Mouse (Mus musculus) adrenal gland (tissue): Measurements from ENCODE around the gene F11.

Experiments used
- intact Hi-C: fragments of 180-260 bp; cut with DNase I; formaldehyde crosslinking; loops from one replicate; pipeline ENCODE4 v1.15.1; 2025
- long read RNA-seq, 2 experiments: library from polyadenylated mRNA; unstranded; transcript quantifications; one replicate each; pipeline ENCODE4 v2.0.0; 2020; ENCODE audit warnings: borderline replicate concordance in 1 of 2; ENCODE audit not compliant: insufficient replicate concordance in 1 of 2

F11 gene
- long read RNA-seq, experiment 1: 0 reads
- long read RNA-seq, experiment 2: 0 reads

DNA sequence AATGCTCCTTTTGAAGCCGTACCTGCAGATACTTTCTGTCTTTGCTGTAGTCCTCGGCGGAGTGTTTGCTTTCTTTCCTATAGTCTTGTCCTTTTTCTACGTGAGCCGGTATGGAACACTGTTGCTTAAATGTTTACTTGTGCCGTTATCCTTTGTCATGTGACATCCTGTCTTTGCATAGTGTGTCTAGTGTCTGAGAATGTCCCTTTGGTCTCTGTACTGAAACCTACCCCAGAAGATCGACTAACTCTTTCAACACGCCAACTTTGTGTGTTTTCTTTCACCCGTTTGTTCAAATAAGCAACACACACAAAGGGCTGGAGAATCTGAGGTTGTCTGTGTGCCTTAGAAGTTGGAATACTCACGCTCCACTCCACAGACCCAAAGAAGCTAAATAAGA lies at the start of gene F11:
Gene F11 (minus strand): TSS at position 112 of the 400 bp plus-strand sequence.
- intact Hi-C loops: no loop called here

DNA sequence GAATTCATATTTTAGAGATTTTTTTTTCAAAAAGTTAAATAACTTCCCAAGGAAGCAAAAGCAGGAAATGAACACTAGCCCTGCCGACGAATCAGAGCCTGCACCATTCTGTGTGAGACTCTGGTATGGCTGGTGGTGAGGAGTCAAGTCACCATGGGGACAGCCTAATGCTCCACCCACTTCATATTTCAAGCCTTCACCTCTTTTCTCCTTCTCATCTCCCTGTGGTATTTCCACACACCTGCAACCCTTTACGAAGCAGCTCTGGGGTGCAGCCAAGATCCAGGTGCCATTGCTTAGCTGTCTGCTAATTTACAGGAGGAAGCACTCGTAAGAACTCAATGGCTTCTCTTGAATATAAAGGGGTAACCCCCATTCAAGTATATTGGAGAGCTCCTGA lies 49.1 kb upstream of the F11 start:
- intact Hi-C loops: no loop called here

DNA sequence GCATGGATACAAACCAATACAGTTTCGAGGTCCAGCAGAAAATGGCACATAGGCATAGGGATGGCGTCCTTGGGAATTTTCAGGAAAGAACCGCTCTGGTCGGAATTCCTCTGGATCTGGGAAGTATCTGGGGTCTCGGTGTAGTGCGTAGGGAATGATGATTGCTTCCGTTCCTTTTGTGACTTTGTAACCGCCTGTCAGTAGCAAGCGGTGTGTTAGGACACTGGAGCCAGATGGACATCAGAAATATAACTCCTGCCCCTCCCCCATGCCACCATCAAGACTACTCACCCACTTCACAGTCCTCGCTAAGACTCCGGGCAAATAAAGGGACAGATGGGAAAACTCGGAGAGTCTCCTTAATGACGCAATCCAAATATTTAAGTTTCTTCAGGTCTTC lies 46.5 kb upstream of the F11 start, which contains the start of gene Gm45753:
Gene Gm45753 (minus strand): TSS at position 101 of the 400 bp plus-strand sequence.
- intact Hi-C loops: no loop called here

DNA sequence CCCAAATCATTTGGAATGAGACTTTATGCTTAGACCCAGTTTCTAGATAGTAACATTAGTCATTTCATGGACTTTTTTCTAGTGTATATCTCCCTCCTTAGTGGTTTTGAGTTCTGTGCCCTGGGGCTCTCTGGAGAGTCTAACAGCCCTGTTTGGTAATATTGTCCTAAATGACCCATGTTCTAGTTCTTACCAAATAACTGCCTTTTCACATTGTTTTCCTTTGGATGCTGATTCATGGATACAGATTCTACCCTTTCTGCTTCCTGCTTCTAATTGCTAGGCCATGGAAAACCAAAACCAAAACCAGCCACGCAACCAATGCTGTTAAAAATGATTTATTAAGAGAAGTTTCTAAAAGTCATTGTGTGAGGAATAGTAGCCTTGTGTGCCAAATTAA lies 43.6 kb upstream of the F11 start:
- intact Hi-C loops: no loop called here

DNA sequence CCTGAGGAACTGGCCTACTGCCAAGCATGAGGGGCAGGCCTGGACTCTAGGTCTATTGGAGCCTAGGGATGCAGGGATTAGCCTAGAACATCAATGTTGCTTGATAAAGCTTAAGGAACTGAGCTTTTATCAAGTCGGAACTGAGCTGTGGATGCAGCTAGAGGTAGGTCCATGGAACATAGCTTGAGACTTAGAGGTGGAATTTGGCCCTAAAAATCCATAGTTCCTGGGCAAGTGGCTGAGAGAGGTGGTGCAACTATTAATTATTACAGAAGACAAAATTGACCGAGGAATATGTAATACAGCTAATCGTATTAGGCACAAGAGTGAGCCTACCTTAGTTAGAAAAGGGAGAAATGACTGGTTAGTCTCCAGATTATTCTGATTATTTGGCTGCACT lies 42.5 kb upstream of the F11 start:
- intact Hi-C loops: no loop called here

DNA sequence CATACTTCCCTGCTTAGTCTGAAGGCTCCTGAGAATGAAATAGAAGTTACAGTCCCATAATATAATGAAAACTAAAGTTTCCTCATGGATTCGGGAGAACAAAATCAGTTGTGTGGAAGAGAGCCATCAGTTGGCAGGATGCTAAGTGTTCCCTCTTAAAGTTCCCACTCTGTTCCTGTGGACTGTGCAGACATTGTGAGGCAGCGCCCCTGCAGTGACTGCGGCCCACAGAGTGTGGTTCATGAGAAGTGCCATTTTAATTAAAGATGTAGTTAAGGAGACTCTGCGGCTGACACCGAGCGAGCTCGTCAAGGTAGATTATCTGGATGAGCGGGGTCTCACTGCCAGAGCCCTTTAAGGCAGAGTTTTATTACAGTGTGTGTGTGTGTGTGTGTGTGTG lies 40.6 kb upstream of the F11 start:
- intact Hi-C loops: no loop called here

DNA sequence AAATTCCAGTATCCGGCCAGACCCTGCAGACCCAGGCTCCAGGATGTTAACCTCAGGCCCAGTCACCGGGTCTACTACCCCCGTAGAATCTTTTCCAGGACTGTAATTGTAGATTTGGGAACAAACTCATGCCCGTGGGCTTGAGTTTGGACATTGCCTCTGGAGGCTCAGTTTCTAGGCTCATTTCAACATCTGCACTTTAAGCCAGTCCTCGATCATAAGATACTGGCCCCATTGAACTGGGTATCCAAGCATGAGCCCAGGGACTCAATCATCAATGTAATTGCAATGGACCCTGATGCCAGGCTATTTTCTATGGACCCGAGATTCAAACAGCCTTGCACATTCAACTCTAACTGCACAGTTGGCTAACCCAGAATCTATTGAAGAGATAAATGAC lies 33.4 kb upstream of the F11 start:
- intact Hi-C loops: no loop called here

DNA sequence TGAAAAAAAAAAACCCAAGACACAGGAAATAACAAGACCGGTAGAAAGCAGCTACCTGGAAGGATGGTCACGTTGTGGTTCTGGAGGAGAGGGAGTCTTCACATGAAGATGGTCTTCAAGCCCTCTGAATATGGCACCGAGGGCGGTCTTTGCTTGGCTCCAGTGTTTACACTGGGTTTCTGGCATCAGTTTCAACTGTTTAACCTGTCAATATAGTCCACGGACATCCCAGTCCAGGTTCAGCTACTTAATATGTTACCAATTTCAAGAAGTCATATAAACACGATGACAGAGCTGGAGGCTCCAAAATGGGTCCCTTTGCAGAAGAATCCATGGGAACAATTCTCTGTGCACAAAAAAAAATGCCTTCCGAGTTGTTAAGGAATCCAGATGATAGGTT lies 32.9 kb upstream of the F11 start, which contains the start of gene Klkb1:
Gene Klkb1 (minus strand): TSS at position 173 of the 400 bp plus-strand sequence.
- intact Hi-C loops: no loop called here

DNA sequence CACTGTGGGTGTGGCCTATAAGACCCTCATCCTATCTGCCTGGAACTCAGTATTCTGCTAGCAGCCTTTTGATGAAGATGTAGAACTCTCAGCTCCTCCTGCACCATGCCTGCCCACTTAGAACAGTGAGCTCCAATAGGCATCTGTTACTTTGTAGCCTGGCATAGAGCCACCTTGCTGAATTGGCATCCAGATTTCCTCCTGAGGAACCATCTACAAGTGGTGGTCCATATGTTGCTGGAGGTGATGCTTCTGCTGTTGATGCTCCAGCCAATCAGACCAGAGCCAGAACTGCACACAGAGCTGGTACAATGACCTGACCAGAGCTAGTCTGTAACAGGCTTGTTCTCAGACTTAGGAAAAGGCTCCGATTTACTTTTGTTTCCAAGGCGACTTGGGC lies 30.0 kb upstream of the F11 start:
- intact Hi-C loops: no loop called here

DNA sequence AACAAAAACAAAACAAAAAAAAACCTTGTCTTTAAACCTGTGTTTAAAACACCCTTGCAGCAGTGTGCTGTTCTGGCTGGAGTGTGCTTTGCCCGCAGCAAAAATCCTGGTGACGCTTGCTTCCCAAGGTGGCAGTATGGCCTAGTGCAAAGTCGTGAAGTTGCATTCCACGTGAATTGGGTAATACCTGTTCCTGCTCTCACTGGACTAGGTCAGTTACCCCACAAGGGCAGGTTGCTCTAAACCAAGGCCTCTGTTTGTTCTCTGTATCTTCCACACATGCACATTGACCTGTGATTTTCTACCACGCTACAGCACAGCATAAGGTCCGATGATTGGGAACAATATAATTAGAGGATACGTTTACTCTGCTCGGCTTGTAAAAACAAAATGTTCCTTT lies 19.8 kb upstream of the F11 start:
- intact Hi-C loops: no loop called here

DNA sequence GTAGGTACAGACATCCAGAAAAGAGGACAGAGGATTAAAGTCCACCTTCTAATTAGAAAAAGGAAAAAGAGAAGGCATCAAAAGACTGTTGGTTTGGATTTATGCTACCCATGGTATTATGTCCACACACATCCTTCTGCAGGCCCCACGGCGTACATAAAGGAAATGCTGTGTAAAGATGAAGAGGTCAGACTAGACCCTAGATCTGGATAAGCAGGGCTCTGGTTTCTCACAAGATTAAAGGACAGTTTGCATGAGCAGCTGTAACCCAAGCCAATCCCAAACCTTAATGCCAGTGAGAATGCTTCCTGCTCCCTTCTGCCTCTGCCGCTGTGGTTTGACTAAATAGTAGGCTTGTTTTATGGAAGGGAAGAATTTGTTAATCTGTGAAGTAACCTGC lies 15.6 kb upstream of the F11 start:
- intact Hi-C loops: no loop called here

DNA sequence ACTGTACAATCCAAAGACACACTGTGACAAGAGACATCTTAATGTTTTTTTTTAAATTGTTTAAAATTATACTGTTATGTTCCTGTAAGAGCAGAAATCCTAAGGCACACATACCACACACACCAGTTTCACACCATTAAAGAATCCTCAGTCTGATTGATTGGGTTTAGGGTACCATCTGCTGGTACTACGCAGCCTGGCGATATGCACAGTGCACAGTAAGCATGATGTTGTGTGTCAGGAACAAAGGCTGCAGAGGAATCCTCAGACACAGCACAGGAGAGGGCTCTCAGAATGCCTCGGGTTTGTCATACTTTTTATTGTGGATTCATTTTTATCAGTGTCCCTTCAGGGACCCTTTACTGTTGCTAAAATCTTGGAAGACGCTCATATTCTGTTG lies 12.5 kb upstream of the F11 start:
- intact Hi-C loops: no loop called here

DNA sequence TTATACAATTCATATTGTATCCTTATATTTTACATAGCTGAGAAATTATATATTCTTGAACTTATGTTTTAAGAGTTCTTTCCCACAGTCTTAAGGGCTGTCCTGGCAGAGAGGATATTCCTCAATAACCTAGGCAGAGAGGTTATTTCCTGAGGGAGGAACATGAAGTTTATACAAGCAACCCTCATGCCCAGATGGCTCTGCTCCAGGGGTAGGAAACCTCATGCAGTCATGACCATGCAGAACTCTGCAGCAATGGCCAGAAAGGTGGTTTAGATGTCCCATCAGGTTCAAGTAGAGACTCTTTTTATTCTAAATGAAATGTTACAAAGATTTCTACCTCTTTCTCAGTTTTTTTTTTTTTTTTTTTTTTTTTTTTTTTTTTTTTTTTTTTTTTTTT lies 7.2 kb upstream of the F11 start:
- intact Hi-C loops: no loop called here

DNA sequence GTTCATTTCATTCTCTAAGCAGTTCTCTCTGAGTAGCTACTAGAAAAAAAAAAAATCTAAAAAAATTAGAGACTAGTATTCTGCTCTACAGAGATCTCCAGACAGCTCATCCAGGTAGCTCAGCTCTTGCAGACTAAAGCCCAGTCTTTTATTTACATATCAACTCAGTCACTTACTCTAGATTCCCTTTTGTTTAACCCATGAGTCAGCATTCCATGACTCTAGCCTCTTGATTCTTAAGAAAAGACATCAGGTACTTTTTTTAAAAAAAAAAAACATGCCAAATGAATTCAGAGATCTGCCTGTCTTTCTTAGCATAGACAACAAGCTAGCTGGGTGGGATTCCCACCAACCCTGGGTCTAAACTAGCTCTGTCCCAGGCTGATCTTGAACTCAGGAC lies 6.7 kb upstream of the F11 start:
- intact Hi-C loops: no loop called here

DNA sequence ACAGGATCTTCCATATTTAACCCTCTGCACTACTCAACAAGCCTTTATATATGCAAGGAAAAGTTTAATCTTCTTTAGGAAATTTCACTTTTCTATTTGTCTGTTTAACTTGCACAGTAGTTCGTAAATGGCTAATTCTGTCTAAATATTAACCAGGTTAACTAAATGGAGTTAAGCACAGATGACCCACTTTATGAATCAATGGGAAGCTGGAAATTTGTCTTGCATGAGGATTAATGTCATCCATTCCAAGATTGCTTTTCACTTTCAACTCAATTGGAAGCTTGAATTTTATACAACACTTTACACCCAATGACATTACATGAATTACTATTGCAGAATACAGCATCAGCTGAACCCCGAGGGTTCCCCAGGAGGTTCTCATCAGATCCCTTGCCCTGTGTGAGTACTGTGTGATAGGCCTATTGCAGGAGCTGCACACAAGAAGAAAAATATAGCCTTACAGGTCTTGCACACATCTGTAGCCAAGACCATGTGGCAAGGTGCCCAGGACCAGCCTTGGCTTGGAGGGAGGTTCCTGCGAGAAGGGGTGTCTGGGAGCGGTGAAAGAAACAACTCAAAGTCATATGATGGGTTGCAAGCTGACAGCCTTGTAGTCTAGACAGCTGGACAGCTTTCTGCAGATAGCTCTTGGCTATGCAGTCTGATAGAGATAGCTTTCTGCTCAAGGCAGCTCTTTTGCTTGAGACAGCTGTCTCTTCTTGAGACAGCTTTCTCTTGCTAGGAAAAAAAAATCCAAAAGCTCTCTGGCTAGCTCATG lies 6.0 kb upstream of the F11 start:
- intact Hi-C loops: no loop called here

DNA sequence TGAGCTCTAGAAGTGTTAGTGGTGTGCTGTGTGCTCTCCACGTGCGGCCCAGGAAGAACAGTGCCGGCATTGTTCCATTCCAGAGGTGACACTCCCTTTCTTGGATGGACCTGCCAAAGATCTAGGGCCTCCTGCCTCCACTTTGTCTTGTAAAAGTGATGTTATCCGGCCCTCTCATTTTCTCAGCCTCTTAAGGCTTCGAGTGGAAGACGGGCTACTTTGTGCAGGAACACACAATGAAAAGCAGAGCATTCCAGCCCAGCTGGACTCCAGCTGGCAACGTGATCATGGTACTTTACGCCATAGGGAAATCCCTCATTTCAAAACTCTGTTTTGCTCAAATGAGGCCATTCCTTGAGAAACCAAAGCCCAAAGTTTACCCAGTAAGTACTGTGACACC lies 5.2 kb upstream of the F11 start:
- intact Hi-C loops: no loop called here

DNA sequence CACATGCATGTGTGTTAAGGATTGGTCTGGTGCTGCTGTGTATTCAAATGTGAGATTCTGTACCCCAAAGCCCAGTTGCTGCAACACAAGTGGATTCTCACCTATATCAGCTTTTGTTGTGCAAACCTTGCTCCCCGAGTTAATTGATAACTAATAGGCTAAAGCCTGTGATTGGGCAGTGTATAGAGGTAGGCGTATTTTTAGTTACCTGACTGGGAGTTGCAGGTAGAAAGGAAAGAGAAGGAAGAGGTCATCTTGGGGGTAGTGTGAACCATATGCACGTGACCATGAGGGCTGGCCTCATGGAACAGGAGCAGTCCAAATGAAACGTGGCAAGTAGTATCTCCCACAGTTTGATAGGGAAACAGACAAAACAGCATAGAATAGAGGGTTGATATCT lies 3.1 kb upstream of the F11 start:
- intact Hi-C loops: no loop called here

DNA sequence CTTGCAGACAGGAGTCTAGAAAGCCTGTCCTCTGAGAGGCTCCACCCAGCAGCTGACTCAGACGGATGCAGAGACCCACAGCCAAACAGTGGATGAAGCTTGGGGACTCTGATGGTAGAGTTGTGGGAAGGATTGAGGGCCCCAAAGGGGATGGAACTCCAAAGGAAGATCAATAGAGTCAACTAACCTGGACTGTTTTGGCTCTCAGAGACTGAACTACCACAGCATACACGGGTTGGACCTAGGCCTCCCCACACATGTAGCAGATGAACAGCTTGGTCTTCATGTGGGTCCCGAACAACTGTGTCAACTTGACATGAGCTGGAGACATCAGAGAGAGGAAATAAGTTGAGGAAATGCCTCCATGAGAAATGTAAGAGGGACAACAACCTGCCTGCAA lies 1.0 kb upstream of the F11 start:
- intact Hi-C loops: no loop called here

DNA sequence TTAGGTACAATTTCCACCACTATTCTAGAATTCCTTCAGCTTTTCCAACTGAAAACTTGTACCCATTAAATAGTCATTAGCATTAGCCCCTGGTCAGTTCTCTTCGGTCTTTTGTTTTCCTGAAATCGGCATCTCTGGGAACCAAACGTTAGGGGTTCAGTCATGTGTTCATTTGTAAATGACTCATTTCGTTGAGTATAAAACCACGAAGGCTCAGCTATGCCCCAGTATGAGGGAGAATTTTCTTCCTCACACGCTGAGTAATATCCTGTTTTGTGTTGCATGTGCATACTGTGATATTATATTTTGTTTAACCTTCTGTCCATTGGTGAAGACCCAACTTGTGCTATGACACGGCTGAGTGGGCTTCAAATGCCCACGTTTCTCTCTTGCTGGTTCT lies 3.4 kb downstream of the F11 start:
- intact Hi-C loops: no loop called here

DNA sequence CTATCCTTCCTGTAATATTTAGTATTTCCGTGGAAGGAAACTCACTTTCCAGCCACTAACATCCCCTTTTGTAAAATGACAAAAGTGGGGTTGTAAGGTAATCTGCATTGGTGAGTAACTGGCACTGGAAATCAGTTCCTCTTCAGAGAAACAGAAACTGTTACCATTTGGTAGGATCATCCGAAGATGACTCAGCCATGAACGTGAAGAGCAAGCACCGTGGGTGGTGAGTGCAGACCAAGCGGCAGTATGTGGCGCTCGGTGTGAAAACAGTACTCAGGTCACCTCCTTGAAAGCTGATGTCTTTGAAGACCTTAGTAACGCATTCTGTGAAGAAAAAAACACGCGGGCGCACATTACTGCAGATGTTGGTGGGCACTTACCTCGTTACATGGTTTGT lies 6.8 kb downstream of the F11 start:
- intact Hi-C loops: no loop called here

DNA sequence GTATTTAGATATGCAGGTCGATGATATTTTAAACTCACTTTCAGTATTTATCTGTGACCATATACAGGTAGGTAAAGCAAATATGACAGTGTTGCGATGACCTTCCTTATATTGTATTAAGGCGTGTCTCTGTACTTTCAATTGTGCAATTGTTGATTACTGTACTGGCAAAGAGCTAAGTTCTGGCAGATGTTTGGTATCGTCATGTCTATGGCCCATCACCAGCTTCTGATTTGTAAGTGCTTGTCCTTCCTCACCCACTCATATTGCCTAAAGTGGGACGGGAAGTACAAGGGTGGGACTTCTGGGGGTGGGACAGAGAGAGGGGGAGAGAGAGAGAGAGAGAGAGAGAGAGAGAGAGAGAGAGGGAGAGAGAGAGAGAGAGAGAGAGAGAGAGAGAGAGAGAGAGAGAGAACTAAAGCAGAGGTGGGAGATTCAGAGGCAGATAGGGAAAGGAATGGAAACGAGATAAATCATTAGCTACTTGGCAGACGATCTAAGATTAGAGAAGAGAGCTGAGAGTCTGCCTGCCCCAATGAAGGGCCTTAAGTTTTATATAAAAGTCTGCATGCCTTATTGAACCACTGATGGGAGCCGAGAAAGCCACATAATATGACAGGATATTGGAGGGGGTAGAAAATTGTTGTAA lies 7.5 kb downstream of the F11 start:
- intact Hi-C loops: no loop called here

DNA sequence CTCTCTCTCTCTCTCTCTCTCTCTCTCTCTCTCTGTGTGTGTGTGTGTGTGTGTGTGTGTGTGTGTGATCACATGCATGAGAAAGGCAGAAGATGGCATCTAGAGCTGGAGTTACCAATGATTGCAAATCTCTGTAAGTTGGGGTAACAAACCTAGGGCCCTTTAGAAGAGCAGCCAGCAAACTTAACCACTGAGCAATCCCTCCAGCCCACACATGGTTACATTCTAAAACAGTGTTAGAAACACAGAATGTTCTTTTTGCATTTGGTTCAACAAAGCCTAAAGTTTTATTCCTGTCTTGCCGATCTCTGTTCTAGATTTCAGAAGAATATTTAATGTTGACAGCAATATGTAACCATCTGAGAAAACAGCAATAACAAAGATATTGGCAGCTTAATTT lies 8.2 kb downstream of the F11 start:
- intact Hi-C loops: no loop called here

DNA sequence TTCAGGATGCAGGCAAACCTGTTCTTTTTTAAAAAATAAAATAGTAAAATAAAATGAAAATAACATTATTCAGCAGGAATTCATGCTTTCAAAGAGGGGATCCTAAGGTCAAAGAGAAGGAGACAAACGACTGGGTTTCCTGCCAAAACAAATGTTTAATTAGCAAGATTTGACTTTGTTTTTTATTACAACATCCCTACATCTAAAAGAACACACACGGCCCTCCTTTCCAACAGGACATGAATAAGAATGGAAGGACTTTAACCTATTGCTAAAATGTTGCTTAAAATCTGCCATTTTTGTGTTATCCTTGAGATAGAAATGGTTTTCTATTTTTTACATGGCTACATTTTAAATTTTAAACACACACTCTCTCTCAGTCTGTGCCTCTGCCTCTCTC lies 8.7 kb downstream of the F11 start:
- intact Hi-C loops: no loop called here
